Mouse (Mus musculus): ENCODE measurements around the gene St6gal2. TPM values are rescaled to one million over a fixed set of nuclear protein-coding genes. Genes with fewer than 3 reads are reported as not detected.

St6gal2 gene
- total RNA-seq, 2 experiments from 2014 or later = 45.5 to 49.2 TPM

Other genes starting within 250 kb of the St6gal2 start
- not detected for gene Vmn2r118, start 179.8 kb downstream of the St6gal2 start, total RNA-seq (2021)